Mouse (Mus musculus) limb, embryonic 10.5 days (tissue): ENCODE measurements at regions not wholly inside any gene's neighbourhood (a gene's known extent, or its start where the extent isn't known, plus 50 kb on each side); places are given as distances from the start of the nearest gene placed in this dataset.

Experiments
- DNase-seq: peaks from one replicate; pipeline ENCODE4 v3.0.0-alpha.2; 2017; ENCODE audit warnings: low spot score
- H3K27ac ChIP-seq: fragments of 300-500 bp; sonication (generic); 2 replicates; pipeline ENCODE4 v1.5.1; 2016; ENCODE audit warnings: mild to moderate bottlenecking
- H3K27me3 ChIP-seq: fragments of 300-500 bp; sonication (generic); 2 replicates; pipeline ENCODE4 v1.6.1; 2016; ENCODE audit warnings: low read depth, mild to moderate bottlenecking; ENCODE audit not compliant: poor library complexity, severe bottlenecking
- H3K36me3 ChIP-seq: fragments of 300-500 bp; sonication (generic); 2 replicates; pipeline ENCODE4 v1.6.1; 2016; ENCODE audit warnings: mild to moderate bottlenecking, moderate library complexity
- H3K4me1 ChIP-seq: fragments of 300-500 bp; sonication (generic); 2 replicates; pipeline ENCODE4 v1.6.1; 2016
- H3K4me3 ChIP-seq: fragments of 300-500 bp; sonication (generic); 2 replicates; pipeline ENCODE4 v1.5.1; 2016; ENCODE audit warnings: mild to moderate bottlenecking, moderate library complexity
- H3K9me3 ChIP-seq: fragments of 300-500 bp; sonication (generic); replicated peaks from 2 replicates; pipeline ENCODE4 v1.6.1; 2016; ENCODE audit warnings: mild to moderate bottlenecking
- WGBS: fragments of 180-500 bp; shearing (Covaris S2); methylation state at CpG from one replicate; pipeline ENCODE4 v1.1.7; 2016; 5-methylcytosine and 5-hydroxymethylcytosine counted together

GRCm38 (mm10) chr15:11586384-11586783 is 186.9 kb upstream of the Tars start:
- H3K27ac ChIP-seq, result no peak overlapping the region
- H3K9me3 ChIP-seq, result no peaks in the 10 kb centered on the region
- no peaks in the 10 kb centered on the region for H3K27me3 ChIP-seq
- H3K4me3 ChIP-seq, result no peak overlapping the region
- WGBS, result 90% methylated on average over 2 of the region's 2 CpGs
- no peak for DNase-seq
- H3K36me3 ChIP-seq, result no peaks in the 10 kb centered on the region
- no peaks in the 10 kb centered on the region for H3K4me1 ChIP-seq

DNA sequence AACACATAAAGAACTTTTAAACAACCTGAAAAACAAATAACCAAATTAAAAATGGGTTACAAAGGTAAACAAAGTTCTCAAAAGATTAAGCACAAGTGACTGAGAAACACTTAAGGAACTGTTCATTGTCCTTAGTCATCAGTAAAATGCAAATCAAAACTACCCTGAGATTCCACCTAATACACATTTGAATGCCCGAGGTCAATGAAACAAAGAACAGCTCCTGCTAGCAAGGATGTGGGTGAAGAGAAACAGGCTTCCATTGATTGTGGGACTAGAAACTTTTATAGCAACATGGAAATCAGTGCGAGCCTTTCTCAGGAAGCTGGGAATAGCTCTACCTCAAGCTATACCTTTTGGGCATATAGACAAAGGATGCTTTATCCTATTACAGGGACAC is 184.7 kb upstream of the Tars start:
- Histone ChIP-seq H3K27ac (no peak overlapping the region), H3K27me3 (no peaks in the 10 kb centered on the region), H3K9me3 (no peaks in the 10 kb centered on the region), H3K4me1 (no peaks in the 10 kb centered on the region), H3K36me3 (no peaks in the 10 kb centered on the region), H3K4me3 (no peak overlapping the region)
- WGBS, result 81% methylated on average over 2 of the region's 2 CpGs
- DNase-seq, result no peak

GRCm38 (mm10) chr15:11578331-11578730 is 178.9 kb upstream of the Tars start:
- WGBS, result 81% methylated on average over 1 of the region's 1 CpGs
- H3K9me3 ChIP-seq, result no peaks in the 10 kb centered on the region
- H3K27me3 ChIP-seq, result no peaks in the 10 kb centered on the region
- no peak overlapping the region for H3K4me3 ChIP-seq
- no peak for DNase-seq
- H3K36me3 ChIP-seq, result no peaks in the 10 kb centered on the region
- H3K4me1 ChIP-seq, result no peaks in the 10 kb centered on the region
- H3K27ac ChIP-seq, result no peak overlapping the region

- Histone ChIP-seq H3K4me1 (no peaks in the 10 kb centered on the region), H3K27me3 (no peaks in the 10 kb centered on the region), H3K36me3 (no peaks in the 10 kb centered on the region), H3K27ac (no peak overlapping the region), H3K4me3 (no peak overlapping the region), H3K9me3 (no peaks in the 10 kb centered on the region)
- WGBS, result 99% methylated on average over 2 of the region's 2 CpGs
- no peak for DNase-seq
Measured at GRCm38 (mm10) chr15:11574359-11574758, 174.9 kb upstream of the Tars start.

- H3K9me3 ChIP-seq, result no peaks in the 10 kb centered on the region
- no peaks in the 10 kb centered on the region for H3K27me3 ChIP-seq
- no peak overlapping the region for H3K27ac ChIP-seq
- H3K4me1 ChIP-seq, result no peaks in the 10 kb centered on the region
- H3K36me3 ChIP-seq, result no peaks in the 10 kb centered on the region
- no peak for DNase-seq
- WGBS, result 92% methylated on average over 2 of the region's 2 CpGs
- no peak overlapping the region for H3K4me3 ChIP-seq
Measured at GRCm38 (mm10) chr15:11573496-11573895, 174.0 kb upstream of the Tars start.

- Histone ChIP-seq H3K36me3 (no peaks in the 10 kb centered on the region), H3K27ac (no peak overlapping the region), H3K27me3 (no peaks in the 10 kb centered on the region), H3K4me3 (no peak overlapping the region), H3K4me1 (no peaks in the 10 kb centered on the region), H3K9me3 (no peaks in the 10 kb centered on the region)
- DNase-seq, result no peak
- WGBS, result 86% methylated on average over 4 of the region's 4 CpGs
Measured at GRCm38 (mm10) chr15:11572063-11572462, 172.6 kb upstream of the Tars start.

DNA sequence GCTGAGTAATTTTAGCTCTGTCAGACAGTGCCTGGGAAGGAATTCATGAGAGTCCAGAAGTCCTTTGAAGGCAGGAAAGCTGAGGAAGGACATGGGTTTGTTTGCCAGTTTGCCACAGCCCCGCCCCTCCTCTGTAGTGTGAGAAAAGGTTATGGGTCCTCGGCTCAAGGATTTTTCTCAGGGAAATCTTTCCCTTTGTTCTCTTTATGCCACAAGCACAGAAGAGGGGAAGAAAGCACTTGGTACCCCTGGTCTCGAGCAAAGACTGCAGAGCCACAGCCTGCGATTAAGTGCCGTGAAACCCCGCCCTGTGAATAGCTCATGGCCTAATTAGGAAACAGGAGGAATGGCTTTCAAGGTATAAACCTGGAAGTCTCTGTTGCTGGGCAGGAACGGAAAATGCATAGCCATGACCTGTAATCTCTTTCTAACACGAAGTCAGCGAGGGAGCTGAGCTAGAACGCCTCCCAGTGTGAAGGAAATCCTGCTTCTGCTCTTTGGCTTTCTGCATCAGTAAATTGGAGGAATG is 166.1 kb upstream of the Tars start:
- no peak for DNase-seq
- Histone ChIP-seq H3K36me3 (no peaks in the 10 kb centered on the region), H3K4me1 (peaks cover 6% of the 10 kb centered on the region), H3K27ac (no peak overlapping the region), H3K4me3 (no peak overlapping the region), H3K27me3 (no peaks in the 10 kb centered on the region), H3K9me3 (no peaks in the 10 kb centered on the region)
- WGBS, result 34% methylated on average over 10 of the region's 10 CpGs

- Histone ChIP-seq H3K9me3 (no peaks in the 10 kb centered on the region), H3K4me1 (no peaks in the 10 kb centered on the region), H3K4me3 (no peak overlapping the region), H3K27me3 (no peaks in the 10 kb centered on the region), H3K36me3 (no peaks in the 10 kb centered on the region), H3K27ac (no peak overlapping the region)
- 84% methylated on average over 2 of the region's 2 CpGs for WGBS
- no peak for DNase-seq
Measured at GRCm38 (mm10) chr15:11552568-11552967, 153.1 kb upstream of the Tars start.

DNA sequence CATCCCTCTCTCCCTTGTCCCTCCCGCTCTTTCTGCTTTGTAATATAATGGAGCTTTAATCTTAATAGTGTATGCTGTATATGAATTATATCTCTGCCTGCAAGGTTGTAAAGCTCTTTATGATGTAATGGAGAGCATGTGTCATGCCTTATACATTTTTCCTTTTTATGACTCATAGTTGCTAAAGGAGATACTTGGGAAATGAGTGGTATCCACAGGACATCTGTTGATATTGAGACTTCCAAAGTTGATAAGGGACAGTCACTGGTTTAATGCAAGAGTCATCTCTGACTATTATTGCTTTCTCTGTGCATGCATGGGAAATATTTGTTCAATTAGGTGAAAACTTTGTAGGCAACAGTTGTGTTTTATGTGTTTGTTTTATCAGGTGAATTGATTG is 152.6 kb upstream of the Tars start:
- Histone ChIP-seq H3K27ac (no peak overlapping the region), H3K4me3 (no peak overlapping the region), H3K36me3 (no peaks in the 10 kb centered on the region), H3K9me3 (no peaks in the 10 kb centered on the region), H3K4me1 (no peaks in the 10 kb centered on the region), H3K27me3 (no peaks in the 10 kb centered on the region)
- DNase-seq, result no peak
- WGBS, result 78% methylated on average over 1 of the region's 1 CpGs

DNA sequence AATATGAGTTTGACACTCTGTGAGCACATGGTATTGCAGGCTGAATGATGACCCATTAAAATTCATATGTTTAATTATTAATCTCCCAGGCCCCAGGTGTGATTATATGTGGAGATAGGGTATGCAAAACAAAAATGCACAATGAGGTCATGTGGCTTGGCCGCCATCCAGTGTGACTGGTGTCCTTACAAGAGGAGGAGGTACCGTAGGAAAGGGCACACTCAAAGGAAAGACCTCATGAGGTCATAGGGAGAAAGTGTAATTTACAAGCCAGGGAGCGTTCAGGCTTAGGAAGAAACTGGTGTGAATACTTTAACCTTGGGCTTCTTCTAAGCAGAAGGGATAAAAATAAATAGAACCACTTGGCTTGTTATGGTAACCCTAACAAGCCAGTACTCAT is 140.0 kb upstream of the Tars start:
- no peak overlapping the region for H3K4me3 ChIP-seq
- H3K27ac ChIP-seq, result no peak overlapping the region
- peaks cover 9% of the 10 kb centered on the region; the same call in 1 of the 2 replicates for H3K4me1 ChIP-seq
- H3K36me3 ChIP-seq, result no peaks in the 10 kb centered on the region
- no peaks in the 10 kb centered on the region for H3K9me3 ChIP-seq
- 85% methylated on average over 3 of the region's 3 CpGs for WGBS
- no peak for DNase-seq
- H3K27me3 ChIP-seq, result no peaks in the 10 kb centered on the region

DNA sequence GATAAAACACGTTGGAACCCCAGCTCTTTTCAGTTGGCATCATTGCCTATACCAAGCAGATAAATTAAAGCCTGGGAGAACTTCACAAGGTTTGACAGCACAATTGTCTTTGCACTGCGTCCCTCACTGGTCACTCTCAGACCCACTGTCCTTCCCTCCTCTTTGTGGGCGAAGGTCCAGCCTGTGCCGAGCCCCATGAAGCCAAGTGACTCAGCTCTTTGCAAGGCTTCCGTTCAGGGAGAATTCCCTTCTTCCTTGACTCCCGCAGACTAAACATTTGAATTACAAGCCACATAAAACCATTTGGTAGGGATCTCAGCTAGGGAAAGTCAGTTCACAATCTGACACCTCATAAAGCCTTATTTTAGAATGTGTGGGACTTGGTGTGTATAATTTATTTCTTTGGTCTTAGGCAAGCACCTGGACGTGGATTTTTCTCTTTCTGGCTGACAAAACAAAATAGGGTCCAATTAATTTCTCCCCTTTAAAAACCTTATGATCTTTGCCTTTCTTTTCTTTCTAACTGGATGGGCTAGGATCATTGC is 136.7 kb upstream of the Tars start:
- no peak overlapping the region for H3K27ac ChIP-seq
- DNase-seq, result no peak
- H3K36me3 ChIP-seq, result no peaks in the 10 kb centered on the region
- H3K27me3 ChIP-seq, result no peaks in the 10 kb centered on the region
- no peak overlapping the region for H3K4me3 ChIP-seq
- 45% methylated on average over 7 of the region's 7 CpGs for whole genome bisulfite sequencing
- H3K4me1 ChIP-seq, result peaks cover 36% of the 10 kb centered on the region
- H3K9me3 ChIP-seq, result no peaks in the 10 kb centered on the region

DNA sequence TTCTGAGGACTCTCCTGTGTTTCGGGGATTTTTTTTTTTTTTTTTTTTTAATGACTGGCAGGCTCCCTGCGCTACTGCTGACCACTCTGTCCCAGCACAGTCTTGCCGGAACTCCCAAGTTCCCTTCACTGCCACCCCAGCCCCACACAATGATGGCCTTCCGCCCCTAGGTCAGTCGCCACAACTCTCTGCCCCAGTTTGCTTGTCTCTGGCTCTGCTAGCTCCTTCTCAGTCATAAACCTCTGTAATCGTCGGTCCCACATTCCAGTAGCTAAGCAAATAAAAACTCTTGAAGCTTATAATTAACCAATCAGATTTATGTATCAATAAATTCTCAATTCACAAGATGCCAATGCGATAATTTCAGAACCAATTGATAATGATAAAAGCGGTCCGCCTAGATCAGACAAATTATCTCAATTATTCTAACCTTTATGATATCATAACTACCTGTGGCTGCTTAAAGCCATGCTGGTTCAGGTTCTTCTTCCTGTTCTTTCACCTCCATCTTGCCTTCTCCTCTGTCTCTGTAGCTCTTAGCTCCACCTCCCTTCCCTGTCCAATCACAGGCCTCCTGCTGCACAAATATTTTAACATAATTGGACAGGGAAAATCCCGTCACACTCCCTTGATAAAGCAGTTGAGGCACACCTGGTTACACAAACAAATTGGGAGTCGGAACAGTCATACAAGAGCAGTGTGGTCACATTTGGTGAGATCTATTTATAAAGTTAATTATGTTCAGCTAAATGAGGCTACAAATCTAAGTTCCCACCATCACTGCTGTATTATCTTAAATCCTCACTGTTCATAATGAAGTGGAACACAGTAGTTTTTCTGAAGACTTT is 135.2 kb upstream of the Tars start:
- peaks cover 51% of the 10 kb centered on the region for H3K4me1 ChIP-seq
- H3K36me3 ChIP-seq, result no peaks in the 10 kb centered on the region
- no peak overlapping the region for H3K27ac ChIP-seq
- no peaks in the 10 kb centered on the region for H3K27me3 ChIP-seq
- no peak for DNase-seq
- H3K4me3 ChIP-seq, result no peak overlapping the region
- WGBS, result 79% methylated on average over 12 of the region's 12 CpGs
- no peaks in the 10 kb centered on the region for H3K9me3 ChIP-seq

DNA sequence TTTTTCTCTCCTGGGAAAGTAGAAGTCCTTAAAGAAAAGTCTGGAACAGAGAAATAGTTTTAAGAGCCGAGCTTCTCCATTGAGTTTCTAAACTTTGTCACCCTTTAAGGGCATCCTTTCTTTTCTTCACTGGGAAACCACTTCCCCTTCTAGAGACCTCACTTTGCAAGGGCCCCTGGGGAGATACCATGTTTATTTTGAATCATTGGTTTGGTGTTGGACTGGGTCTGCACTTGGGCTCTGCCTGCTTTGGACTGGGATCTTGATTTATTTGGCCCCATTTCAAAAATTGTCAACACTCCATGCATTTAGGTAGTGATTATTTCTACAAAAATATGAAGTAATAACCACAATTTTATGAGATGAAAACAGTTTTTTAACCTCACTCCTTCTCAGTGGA is 134.2 kb upstream of the Tars start:
- no peak for DNase-seq
- Histone ChIP-seq H3K36me3 (no peaks in the 10 kb centered on the region), H3K4me1 (peaks cover 57% of the 10 kb centered on the region)

More for the DNA sequence above, 134.2 kb upstream of the Tars start:
- Histone ChIP-seq H3K27me3 (no peaks in the 10 kb centered on the region), H3K9me3 (no peaks in the 10 kb centered on the region), H3K4me3 (no peak overlapping the region), H3K27ac (no peak overlapping the region)
- WGBS, result 71% methylated on average over 1 of the region's 1 CpGs
